Mouse (Mus musculus): ENCODE data around the gene Hnf4a. TPM values are rescaled to one million over a fixed set of nuclear protein-coding genes. Genes with fewer than 3 reads are reported as not detected.
A peak's percentile ranks its signal among the peaks of the same experiment; 100 is the strongest.

The Hnf4a gene
- total and polyA plus RNA-seq, 2 experiments from 2014 or later = not detected

GRCm38 (mm10) chr2:163487360-163487759 lies 19.2 kb upstream of the Hnf4a start:
- Histone ChIP-seq H3K9me3 (ENCODE audit: low read length) (no peaks in the 10 kb centered on the region), H3K4me1 (ENCODE audit: insufficient read depth) (no peaks in the 10 kb centered on the region), H3K27me3 (ENCODE audit: insufficient read depth, low read length) (no peaks in the 10 kb centered on the region), H3K4me2 (ENCODE audit: low read depth) (no peak overlapping the region), H3K4me3 (ENCODE audit: low read depth, low read length) (no peak overlapping the region), H3K36me3 (ENCODE audit: insufficient read depth) (no peaks in the 10 kb centered on the region), H3K27ac (ENCODE audit: low read depth, low read length) (no peak overlapping the region), H3K9ac (no peak overlapping the region)
- ATAC-seq (no peak), DNase-seq (no peak)
- no peak for TF ChIP-seq CTCF (IDR thresholded peaks at IDR 0.05; ENCODE audit: low read depth)
- 88% methylated on average over 3 of the region's 3 CpGs for WGBS

DNA sequence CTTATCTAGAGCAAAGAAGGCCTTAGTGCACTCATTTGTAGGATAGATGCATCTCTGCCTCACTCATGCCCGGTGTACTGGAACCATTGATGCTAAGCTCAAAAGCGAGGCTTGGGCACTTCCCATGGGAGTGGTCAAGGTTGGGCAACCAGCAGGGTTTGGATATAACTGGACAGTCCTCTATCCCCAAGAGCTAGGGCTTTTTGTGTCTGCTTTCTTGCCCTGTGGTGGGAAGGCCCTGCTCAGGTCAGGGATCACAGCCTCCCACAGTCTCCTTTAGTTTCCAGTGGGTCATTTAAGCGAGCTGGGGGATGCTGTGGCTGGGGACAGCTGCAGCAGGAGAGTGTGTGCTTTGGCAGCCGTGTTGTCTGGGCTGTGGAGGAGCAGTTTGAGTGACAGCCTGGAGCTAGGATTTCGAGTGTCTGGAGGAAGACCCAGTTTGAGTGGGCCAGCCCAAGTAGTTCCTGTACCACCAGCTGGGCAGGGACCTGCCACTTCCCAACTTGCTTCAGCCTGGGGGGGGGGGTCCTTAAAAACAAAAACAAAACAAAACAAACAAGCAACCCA lies 16.8 kb upstream of the Hnf4a start:
- no peak overlapping the region for H3K9ac ChIP-seq
- DNase-seq (no peak), ATAC-seq (no peak)
- H3K27ac ChIP-seq (ENCODE audit: low read depth, low read length) = no peak overlapping the region
- H3K9me3 ChIP-seq (ENCODE audit: low read length) = no peaks in the 10 kb centered on the region
- no peaks in the 10 kb centered on the region for H3K36me3 ChIP-seq (ENCODE audit: insufficient read depth)
- WGBS = 61% methylated on average over 5 of the region's 5 CpGs
- H3K27me3 ChIP-seq (ENCODE audit: insufficient read depth, low read length) = no peaks in the 10 kb centered on the region
- no peak overlapping the region for H3K4me3 ChIP-seq (ENCODE audit: low read depth, low read length)
- H3K4me2 ChIP-seq (ENCODE audit: low read depth) = no peak overlapping the region
- TF ChIP-seq CTCF (IDR thresholded peaks at IDR 0.05; ENCODE audit: low read depth) = no peak
- H3K4me1 ChIP-seq (ENCODE audit: insufficient read depth) = no peaks in the 10 kb centered on the region

DNA sequence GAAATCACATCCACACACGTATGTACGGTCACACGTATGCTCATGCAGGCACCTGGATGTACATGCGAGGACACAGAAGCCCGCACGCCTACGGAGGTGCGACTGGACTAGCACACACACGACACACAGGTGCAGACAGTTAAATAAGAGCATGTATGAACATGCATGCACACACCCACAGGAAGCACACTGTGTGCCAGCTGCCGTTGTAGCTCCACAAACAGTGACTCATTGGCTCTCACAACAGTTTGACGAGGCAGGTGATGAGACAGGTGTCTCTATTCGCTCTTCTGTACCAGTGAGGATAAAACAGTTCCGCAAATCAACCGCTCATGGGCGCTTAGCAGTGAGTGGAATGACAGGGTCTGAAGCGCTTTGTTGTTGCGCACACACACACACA lies 16.0 kb upstream of the Hnf4a start:
- Histone ChIP-seq H3K4me3 (ENCODE audit: low read depth, low read length) (no peak overlapping the region), H3K4me1 (ENCODE audit: insufficient read depth) (no peaks in the 10 kb centered on the region), H3K9ac (no peak overlapping the region), H3K4me2 (ENCODE audit: low read depth) (no peak overlapping the region), H3K36me3 (ENCODE audit: insufficient read depth) (no peaks in the 10 kb centered on the region), H3K27ac (ENCODE audit: low read depth, low read length) (no peak overlapping the region), H3K27me3 (ENCODE audit: insufficient read depth, low read length) (no peaks in the 10 kb centered on the region), H3K9me3 (ENCODE audit: low read length) (no peaks in the 10 kb centered on the region)
- ATAC-seq (no peak), DNase-seq (no peak)
- no peak for TF ChIP-seq CTCF (IDR thresholded peaks at IDR 0.05; ENCODE audit: low read depth)
- 90% methylated on average over 17 of the region's 17 CpGs for WGBS

GRCm38 (mm10) chr2:163491351-163491750 lies 15.3 kb upstream of the Hnf4a start:
- no peak overlapping the region for H3K4me3 ChIP-seq (ENCODE audit: low read depth, low read length)
- H3K4me1 ChIP-seq (ENCODE audit: insufficient read depth) = no peaks in the 10 kb centered on the region
- DNase-seq = peak; percentile 60
- no peak for TF ChIP-seq CTCF (IDR thresholded peaks at IDR 0.05; ENCODE audit: low read depth)
- ATAC-seq = peak; percentile 77
- no peaks in the 10 kb centered on the region for H3K36me3 ChIP-seq (ENCODE audit: insufficient read depth)
- no peaks in the 10 kb centered on the region for H3K9me3 ChIP-seq (ENCODE audit: low read length)
- H3K4me2 ChIP-seq (ENCODE audit: low read depth) = no peak overlapping the region
- WGBS = 58% methylated on average over 7 of the region's 7 CpGs
- H3K27me3 ChIP-seq (ENCODE audit: insufficient read depth, low read length) = no peaks in the 10 kb centered on the region
- no peak overlapping the region for H3K9ac ChIP-seq
- no peak overlapping the region for H3K27ac ChIP-seq (ENCODE audit: low read depth, low read length)

DNA sequence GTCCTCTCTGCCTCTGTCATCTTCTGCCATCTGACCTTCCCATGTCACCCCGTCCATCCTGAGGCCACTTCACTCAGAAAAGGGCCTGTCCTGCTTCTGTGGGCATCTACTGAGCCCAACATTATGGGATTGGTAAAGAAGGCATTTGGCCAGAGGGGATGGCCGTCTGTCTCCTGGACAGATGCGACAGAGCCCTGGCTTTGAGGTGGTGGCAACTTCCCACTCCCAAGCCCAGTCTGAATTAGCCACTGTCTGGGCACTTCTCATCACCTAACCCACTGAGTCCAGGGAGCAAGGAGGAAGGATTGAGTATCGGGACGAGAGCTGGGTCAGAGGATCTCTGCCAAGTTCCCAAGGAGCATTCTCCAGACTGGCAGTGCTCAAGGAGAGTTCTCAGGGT lies 14.6 kb upstream of the Hnf4a start, which contains the start of gene R3hdml:
Gene R3hdml, plus strand, starts transcription at position 301 of the 400 bp plus-strand sequence.
- WGBS = 76% methylated on average over 5 of the region's 5 CpGs
- H3K9ac ChIP-seq = no peak within 1 kb of the TSS
- TF ChIP-seq CTCF (IDR thresholded peaks at IDR 0.05; ENCODE audit: low read depth) = no peak
- no peak within 1 kb of the TSS for H3K4me2 ChIP-seq (ENCODE audit: low read depth)
- no peak within 1 kb of the TSS for H3K27ac ChIP-seq (ENCODE audit: low read depth, low read length)
- H3K36me3 ChIP-seq (ENCODE audit: insufficient read depth) = no peaks in the 10 kb centered on the region
- no peaks in the 10 kb centered on the region for H3K4me1 ChIP-seq (ENCODE audit: insufficient read depth)
- no peaks in the 10 kb centered on the region for H3K27me3 ChIP-seq (ENCODE audit: insufficient read depth, low read length)
- ATAC-seq (no peak), DNase-seq (no peak)
- no peaks in the 10 kb centered on the region for H3K9me3 ChIP-seq (ENCODE audit: low read length)
- no peak within 1 kb of the TSS for H3K4me3 ChIP-seq (ENCODE audit: low read depth, low read length)

- Histone ChIP-seq H3K9me3 (ENCODE audit: low read length) (no peaks in the 10 kb centered on the region), H3K4me1 (ENCODE audit: insufficient read depth) (no peaks in the 10 kb centered on the region), H3K27me3 (ENCODE audit: insufficient read depth, low read length) (no peaks in the 10 kb centered on the region), H3K36me3 (ENCODE audit: insufficient read depth) (no peaks in the 10 kb centered on the region), H3K4me3 (ENCODE audit: low read depth, low read length) (no peak overlapping the region), H3K9ac (no peak overlapping the region), H3K27ac (ENCODE audit: low read depth, low read length) (no peak overlapping the region), H3K4me2 (ENCODE audit: low read depth) (no peak overlapping the region)
- TF ChIP-seq CTCF (IDR thresholded peaks at IDR 0.05; ENCODE audit: low read depth) = no peak
- no peak for DNase-seq
- no peak for ATAC-seq
- 12% methylated on average over 5 of the region's 5 CpGs for WGBS
These were observed 13.6 kb upstream of the Hnf4a start for GRCm38 (mm10) chr2:163493031-163493430.

DNA sequence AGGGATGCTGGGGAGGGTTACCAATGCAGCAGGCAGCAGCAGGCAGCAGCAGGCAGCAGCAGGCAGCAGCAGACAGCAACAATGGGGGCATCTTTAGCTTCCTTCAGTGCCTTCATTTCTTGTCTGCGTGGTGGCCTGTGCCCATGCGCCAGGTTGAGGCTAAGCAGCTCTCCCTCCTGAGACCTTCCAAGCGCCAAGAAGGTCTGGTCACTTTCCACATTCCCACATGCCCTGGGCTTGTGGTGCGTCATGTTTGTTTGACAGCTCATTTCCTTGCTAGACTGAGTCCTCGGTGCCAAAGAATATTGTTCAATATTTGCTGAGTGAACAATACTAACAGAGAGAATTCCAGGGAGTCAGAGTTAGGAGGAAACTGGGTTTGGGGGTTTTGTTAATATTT lies 12.6 kb upstream of the Hnf4a start:
- no peaks in the 10 kb centered on the region for H3K4me1 ChIP-seq (ENCODE audit: insufficient read depth)
- no peak overlapping the region for H3K9ac ChIP-seq
- 59% methylated on average over 5 of the region's 5 CpGs for WGBS
- ATAC-seq (no peak), DNase-seq (no peak)
- no peak overlapping the region for H3K4me2 ChIP-seq (ENCODE audit: low read depth)
- no peak overlapping the region for H3K27ac ChIP-seq (ENCODE audit: low read depth, low read length)
- no peak overlapping the region for H3K4me3 ChIP-seq (ENCODE audit: low read depth, low read length)
- TF ChIP-seq CTCF (IDR thresholded peaks at IDR 0.05; ENCODE audit: low read depth) = no peak
- no peaks in the 10 kb centered on the region for H3K36me3 ChIP-seq (ENCODE audit: insufficient read depth)
- no peaks in the 10 kb centered on the region for H3K27me3 ChIP-seq (ENCODE audit: insufficient read depth, low read length)
- H3K9me3 ChIP-seq (ENCODE audit: low read length) = no peaks in the 10 kb centered on the region
